Mouse (Mus musculus): Measurements from ENCODE around the gene Gys1.

- TF ChIP-seq TAL1 (IDR thresholded peaks at IDR 0.05; ENCODE audit: low read length) (no peak), GATA1 (IDR thresholded peaks at IDR 0.05; ENCODE audit: low read length) (no peak)
These were observed 20.5 kb upstream of the Gys1 start for GRCm38 (mm10) chr7:45413864-45414739.

All from erythroblast, embryonic 14.5 days (primary cell).